Mouse (Mus musculus) hindbrain, embryonic 16.5 days (tissue): ENCODE data around the gene Map2k2. TPM values are rescaled to one million over a fixed set of nuclear protein-coding genes. Genes with fewer than 3 reads are reported as not detected.

Source experiments
- microRNA-seq: library from miRNA; unstranded; fragments of <30 nt; microRNA quantifications from one replicate; pipeline ENCODE4, GENCODE M21; 2017
- polyA plus RNA-seq: library from polyadenylated mRNA; unstranded; fragments of >200 nt; fragmentation: Nextera tagmentation; extraction: Ambion mirVana; gene quantifications from 2 replicates; pipeline ENCODE4 v1.2.1, GENCODE M21; 2015

Map2k2 gene
- polyA plus RNA-seq, 1 experiment from 2014 or later, result 240 TPM

Small RNA genes lying within 50 kb of the gene (microRNA-seq; reads per million reads assigned to microRNA genes)
- gene Mir5615-1, result not detected
- gene Mir5615-2, result not detected

Other genes with a start within 250 kb of the Map2k2 start
- gene Tmprss9, start 234.1 kb upstream of the Map2k2 start, polyA plus RNA-seq, result 0.13 and 0.27 TPM in 2 replicates
- 314 and 364 TPM in 2 replicates for gene Timm13, start 204.9 kb upstream of the Map2k2 start, polyA plus RNA-seq
- gene Lmnb2, start 187.7 kb upstream of the Map2k2 start, polyA plus RNA-seq, result 36.6 and 41.9 TPM in 2 replicates
- gene Gadd45b, start 175.8 kb upstream of the Map2k2 start, polyA plus RNA-seq, result 8.0 and 9.0 TPM in 2 replicates
- 25.4 and 27.0 TPM in 2 replicates for gene Gng7, start 91.0 kb upstream of the Map2k2 start, polyA plus RNA-seq
- gene Diras1, start 80.3 kb upstream of the Map2k2 start, polyA plus RNA-seq, result 74.4 and 81.7 TPM in 2 replicates
- gene Slc39a3, start 68.5 kb upstream of the Map2k2 start, polyA plus RNA-seq, result 48.3 and 54.3 TPM in 2 replicates
- gene Sgta, start 45.7 kb upstream of the Map2k2 start, polyA plus RNA-seq, result 334 and 346 TPM in 2 replicates
- gene Thop1, start 35.9 kb upstream of the Map2k2 start, polyA plus RNA-seq, result 49.8 and 53.5 TPM in 2 replicates
- gene Creb3l3, start 7.0 kb upstream of the Map2k2 start, polyA plus RNA-seq, result 0.24 and 0.32 TPM in 2 replicates
- 13.3 and 13.6 TPM in 2 replicates for gene Zbtb7a, start 29.3 kb downstream of the Map2k2 start, polyA plus RNA-seq
- 47.1 and 56.9 TPM in 2 replicates for gene Pias4, start 62.0 kb downstream of the Map2k2 start, polyA plus RNA-seq
- 525 and 551 TPM in 2 replicates for gene Eef2, start 70.7 kb downstream of the Map2k2 start, polyA plus RNA-seq
- 49.0 and 58.7 TPM in 2 replicates for gene Dapk3, start 77.1 kb downstream of the Map2k2 start, polyA plus RNA-seq
- not detected in 2 replicates for gene 4930442H23Rik, start 77.9 kb downstream of the Map2k2 start, polyA plus RNA-seq
- 0.09 and 0.24 TPM in 2 replicates for gene Nmrk2, start 96.1 kb downstream of the Map2k2 start, polyA plus RNA-seq
- 85.0 and 85.6 TPM in 2 replicates for gene Atcay, start 124.9 kb downstream of the Map2k2 start, polyA plus RNA-seq
- 23.8 and 28.7 TPM in 2 replicates for gene Zfr2, start 127.2 kb downstream of the Map2k2 start, polyA plus RNA-seq
- gene Matk, start 147.0 kb downstream of the Map2k2 start, polyA plus RNA-seq, result 60.4 and 72.8 TPM in 2 replicates
- 126 and 137 TPM in 2 replicates for gene Mrpl54, start 161.0 kb downstream of the Map2k2 start, polyA plus RNA-seq
- gene Apba3, start 161.0 kb downstream of the Map2k2 start, polyA plus RNA-seq, result 39.2 and 41.8 TPM in 2 replicates
- 5.3 and 6.4 TPM in 2 replicates for gene Tjp3, start 185.7 kb downstream of the Map2k2 start, polyA plus RNA-seq
- 128 and 144 TPM in 2 replicates for gene Pip5k1c, start 187.0 kb downstream of the Map2k2 start, polyA plus RNA-seq
- 26.3 and 30.6 TPM in 2 replicates for gene Cactin, start 215.2 kb downstream of the Map2k2 start, polyA plus RNA-seq
- 5.4 and 6.3 TPM in 2 replicates for gene Tbxa2r, start 222.8 kb downstream of the Map2k2 start, polyA plus RNA-seq
- gene Gipc3, start 237.4 kb downstream of the Map2k2 start, polyA plus RNA-seq, result not detected in 2 replicates
- gene Hmg20b, start 244.6 kb downstream of the Map2k2 start, polyA plus RNA-seq, result 31.7 TPM in 2 replicates